9 mouse cellular contexts compared by ENCODE assay signal in genomic region chr14:30564451-30564850, GRCm38 (mm10). TPM values are rescaled to one million over a fixed set of nuclear protein-coding genes. Genes with fewer than 3 reads are reported as not detected.
DNase-seq lines count a peak whose midpoint lies in the region; ATAC-seq lines count a peak whose summit lies in the region.
"Had no signal": no experiment of that assay in that cellular context is flagged by ENCODE, and none has a peak within 500 bp of the region (broad histone marks: within the 10 kb centered on the region; RNA-seq: fewer than 3 reads in every experiment).

No protein-coding gene starts in this region.

- H3K36me3 ChIP-seq in hindbrain, embryonic 10.5 days = peaks cover 97% of the 10 kb centered on the region
- peaks cover 45% of the 10 kb centered on the region for H3K36me3 ChIP-seq in hindbrain, embryonic 16.5 days (ENCODE audit: control insufficient read depth, insufficient read depth, low read length)

- WGBS in hindbrain, embryonic 10.5 days = 89% methylated on average over 2 of the region's 2 CpGs
- 94% methylated on average over 2 of the region's 2 CpGs for WGBS in hindbrain, embryonic 16.5 days

- 0 out of 2 replicates have a peak overlapping the region, but pooled peaks have one; percentile 18 for H3K27ac ChIP-seq in hindbrain, embryonic 10.5 days
- no peak overlapping the region for H3K27ac ChIP-seq in hindbrain, embryonic 16.5 days (ENCODE audit: low read depth, low read length)

- ATAC-seq in hindbrain, embryonic 16.5 days = no peak
- ATAC-seq in megakaryocyte-erythroid progenitor cell, adult 5-6 weeks (replicated peaks; ENCODE audit: low FRiP score, low TSS enrichment, poor library complexity, severe bottlenecking) = peak; percentile 14
- ATAC-seq: Patski had no signal

- no peak overlapping the region for H3K4me2 ChIP-seq in hindbrain, embryonic 16.5 days (ENCODE audit: low read length)

- H3K4me1 ChIP-seq in hindbrain, embryonic 10.5 days (replicated peaks) = no peaks in the 10 kb centered on the region
- H3K4me1 ChIP-seq in hindbrain, embryonic 16.5 days (ENCODE audit: control insufficient read depth, insufficient read depth, low read depth, low read length) = peaks cover 5% of the 10 kb centered on the region

- H3K9me3 ChIP-seq in hindbrain, embryonic 10.5 days = no peaks in the 10 kb centered on the region
- no peaks in the 10 kb centered on the region for H3K9me3 ChIP-seq in hindbrain, embryonic 16.5 days (ENCODE audit: control insufficient read depth, low read length)

- H3K27me3 ChIP-seq in hindbrain, embryonic 10.5 days (ENCODE audit: insufficient read depth, poor library complexity, severe bottlenecking) = no peaks in the 10 kb centered on the region
- no peaks in the 10 kb centered on the region for H3K27me3 ChIP-seq in hindbrain, embryonic 16.5 days (replicated peaks; ENCODE audit: control insufficient read depth, insufficient read depth, low read length)
- H3K27me3 ChIP-seq: Patski had no signal

- DNase-seq in hindbrain, embryonic 10.5 days (ENCODE audit: low spot score) = no peak
- DNase-seq in MEL-GATA-1-ER (ENCODE audit: extremely low read depth, low read depth) = peak; percentile 62
- DNase-seq in gastrocnemius, adult 8-10 months (ENCODE audit: low spot score in 2 of 2) = peak; percentile 63 to 68
- DNase-seq in kidney, postnatal 10 days = peak; percentile 80
- no peak for DNase-seq in thymus, postnatal 4 days
- no peak for DNase-seq in thymus, postnatal 0 days (ENCODE audit: low spot score)

- no peak overlapping the region for H3K4me3 ChIP-seq in hindbrain, embryonic 10.5 days
- no peak overlapping the region for H3K4me3 ChIP-seq in hindbrain, embryonic 16.5 days (ENCODE audit: low read length)

- H3K9ac ChIP-seq in hindbrain, embryonic 16.5 days (ENCODE audit: low read depth, low read length) = no peak overlapping the region

RNA-seq across cellular contexts. Expression of gene Tkt, which starts 16.3 kb away (rescaled TPM):
- 285 and 314 TPM in 2 replicates for polyA plus RNA-seq in hindbrain, embryonic 10.5 days (2016; fragmentation: Nextera tagmentation; extraction: Ambion mirVana)
- polyA plus RNA-seq in hindbrain, embryonic 16.5 days (2015; fragmentation: Nextera tagmentation; extraction: Ambion mirVana) = 301 and 314 TPM in 2 replicates
- total RNA-seq in gastrocnemius, adult 8-10 months (2022) = 10 to 100 TPM in 3 of 4 experiments, 1 to 10 TPM in 1; 5.8 to 10.9 (median 10.6) TPM
- 485 and 613 TPM in 2 replicates for total RNA-seq in megakaryocyte-erythroid progenitor cell, adult 5-6 weeks (2014; fragmentation: Nextera tagmentation)
- 500 and 571 TPM in 2 replicates for total RNA-seq in megakaryocyte-erythroid progenitor cell, adult 5-6 weeks (2017)
- 246 and 255 TPM in 2 replicates for polyA plus RNA-seq in thymus, postnatal 0 days (2015; fragmentation: Nextera tagmentation; extraction: Ambion mirVana)

Comparison
In these comparisons a context has a peak if more than half of its experiments do, and no peak if none do; other contexts are left out.
1. DNase-seq: peak in MEL-GATA-1-ER (single experiment), gastrocnemius, adult 8-10 months (2 of 2) and kidney, postnatal 10 days (single experiment); none in hindbrain, embryonic 10.5 days (single experiment), thymus, postnatal 4 days (single experiment) and thymus, postnatal 0 days (single experiment).